Mouse (Mus musculus): ENCODE measurements around the gene Papss1.
A peak's percentile ranks its signal among the peaks of the same experiment; 100 is the strongest.

The Papss1 gene

DNA sequence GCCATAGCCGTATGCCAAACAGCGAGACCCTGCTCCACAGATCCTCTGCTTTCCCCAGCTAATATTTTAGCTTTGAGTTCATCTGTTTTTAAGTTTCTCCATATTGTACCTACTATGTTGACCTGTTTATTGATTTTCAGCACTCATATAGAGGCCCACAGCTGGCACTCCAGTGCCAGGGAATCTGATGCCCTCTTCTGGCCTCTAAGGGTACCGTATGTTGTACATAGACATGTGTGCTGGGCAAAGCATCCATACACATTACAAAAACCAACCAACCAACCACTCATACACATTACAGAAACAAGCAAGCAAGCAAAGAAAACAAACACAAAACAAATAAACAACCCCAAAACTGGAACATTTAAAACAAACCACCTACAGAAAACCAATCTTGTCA is 22.2 kb downstream of the Papss1 start:
- no peak for DNase-seq

DNA sequence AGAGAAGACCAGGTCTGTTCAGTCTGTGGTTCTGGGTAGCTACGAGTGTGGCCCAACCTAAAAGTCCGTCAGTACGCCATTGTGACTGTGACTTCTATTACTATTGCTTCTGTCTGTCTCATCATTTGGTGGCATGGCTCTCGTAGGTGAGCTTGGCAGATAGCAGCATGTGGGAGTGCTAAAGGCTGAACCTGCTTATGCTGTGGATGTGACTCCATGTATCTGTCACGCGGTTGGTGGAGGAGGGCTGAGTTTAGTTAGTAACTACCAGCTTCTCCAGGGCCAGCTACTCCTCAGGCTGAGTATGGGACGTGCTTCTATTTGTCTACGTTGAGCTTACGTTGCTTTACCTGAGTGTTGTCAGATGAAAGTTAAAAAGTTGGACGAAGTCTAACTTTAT is 23.4 kb downstream of the Papss1 start:
- no peak for DNase-seq

DNA sequence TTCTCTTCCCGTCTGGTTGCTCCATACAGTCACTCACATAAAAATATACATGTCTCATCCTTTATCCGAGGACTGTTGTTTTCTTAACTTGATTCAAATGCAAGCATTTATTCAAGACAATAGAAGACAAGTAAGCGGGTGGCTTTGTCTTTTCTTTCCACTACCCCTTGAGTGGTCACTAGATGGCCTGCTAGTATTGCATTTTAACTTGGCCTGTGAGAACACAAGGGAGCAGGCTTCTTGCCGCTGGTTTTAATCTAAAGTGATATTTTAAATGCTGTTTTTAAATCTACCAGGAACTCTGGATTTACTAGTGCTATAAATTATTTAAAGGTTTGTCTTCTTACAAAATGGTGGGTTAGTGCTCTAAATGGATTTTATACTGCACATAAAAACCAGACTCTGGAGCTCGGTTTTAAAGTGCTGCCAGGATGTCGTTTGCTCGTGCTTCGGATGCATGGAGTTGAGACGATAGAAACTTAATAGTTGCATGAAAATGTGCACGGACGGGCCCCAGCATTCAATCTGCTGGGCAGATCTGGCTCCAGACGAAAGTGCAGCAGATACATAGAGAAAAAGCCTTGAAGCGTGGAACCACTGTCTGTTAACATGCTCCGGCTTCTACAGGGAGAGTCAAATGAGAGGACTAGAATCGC is 28.7 kb downstream of the Papss1 start:
- no peak for DNase-seq

DNA sequence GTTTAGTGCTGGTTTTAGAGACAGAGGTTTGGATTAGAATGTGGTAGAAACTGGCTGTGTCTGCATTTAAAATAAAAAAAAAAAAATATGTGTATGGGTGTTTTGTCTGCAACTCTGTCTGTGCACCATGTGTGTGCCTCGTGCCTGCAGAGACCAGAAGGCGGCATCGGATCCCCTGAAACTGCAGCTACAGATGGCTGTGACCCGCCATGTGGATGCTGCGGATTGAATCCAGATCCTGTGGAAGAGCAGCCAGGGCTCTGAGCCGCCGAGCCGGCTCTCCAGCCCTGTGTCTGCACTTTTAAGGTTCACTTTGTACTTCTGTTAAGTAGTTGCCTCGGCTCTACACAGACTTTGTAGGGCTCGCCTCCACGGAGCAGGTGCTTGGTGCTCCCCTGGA is 29.8 kb downstream of the Papss1 start:
- no peak for DNase-seq

DNA sequence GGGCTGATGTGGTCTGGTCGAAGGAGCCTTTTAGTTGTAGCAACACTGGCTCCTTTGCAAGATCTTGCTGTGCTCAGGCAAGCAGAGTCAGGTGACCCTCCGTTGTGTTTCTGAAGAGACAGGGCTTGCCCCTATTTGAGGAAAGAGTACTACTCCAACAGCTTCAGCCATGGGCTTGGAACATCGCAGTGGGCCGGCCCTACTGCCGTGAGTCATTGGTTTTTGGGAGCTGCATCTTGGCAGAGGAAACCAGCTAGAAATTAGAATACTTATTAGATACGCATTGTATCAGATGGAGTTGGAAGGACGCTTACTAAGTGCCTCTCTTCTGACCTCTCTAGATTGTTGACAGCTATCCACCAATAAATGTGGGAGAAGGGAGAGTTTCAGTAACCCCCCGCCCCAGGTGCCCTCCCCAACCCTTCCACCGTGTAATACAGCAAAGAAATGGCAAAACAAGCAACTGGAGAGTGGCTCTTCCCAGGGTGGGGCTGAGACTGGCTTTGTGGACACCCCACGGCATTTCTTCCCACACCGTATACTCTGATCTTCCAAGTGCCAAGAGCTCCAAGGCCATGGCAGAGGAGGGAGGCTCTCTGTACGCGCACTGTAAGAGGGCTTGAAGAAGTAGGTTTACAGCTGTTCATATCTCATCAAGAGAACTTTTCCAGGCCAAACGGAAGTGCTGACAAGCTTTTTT is 31.1 kb downstream of the Papss1 start:
- DNase-seq = no peak

DNA sequence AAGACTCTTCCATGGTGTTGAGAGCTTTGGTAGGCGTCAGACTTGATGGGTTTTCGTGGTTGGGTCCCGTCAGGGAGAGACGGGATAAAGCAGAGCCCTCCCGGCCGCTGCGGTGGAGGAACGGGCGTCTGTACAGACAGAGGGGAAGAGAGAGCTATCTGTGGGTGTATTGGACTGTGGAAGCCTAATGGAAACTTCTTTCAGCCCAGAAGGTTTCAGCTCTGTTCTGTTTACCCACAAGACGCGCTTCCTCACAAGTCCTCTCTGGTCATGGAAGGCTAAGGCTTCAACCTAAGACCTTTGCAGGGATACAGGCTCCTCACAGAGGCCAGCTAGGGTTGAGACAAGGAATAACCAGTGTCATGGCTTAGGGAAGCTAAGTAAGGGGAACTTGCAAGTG is 36.2 kb downstream of the Papss1 start:
- DNase-seq = no peak

DNA sequence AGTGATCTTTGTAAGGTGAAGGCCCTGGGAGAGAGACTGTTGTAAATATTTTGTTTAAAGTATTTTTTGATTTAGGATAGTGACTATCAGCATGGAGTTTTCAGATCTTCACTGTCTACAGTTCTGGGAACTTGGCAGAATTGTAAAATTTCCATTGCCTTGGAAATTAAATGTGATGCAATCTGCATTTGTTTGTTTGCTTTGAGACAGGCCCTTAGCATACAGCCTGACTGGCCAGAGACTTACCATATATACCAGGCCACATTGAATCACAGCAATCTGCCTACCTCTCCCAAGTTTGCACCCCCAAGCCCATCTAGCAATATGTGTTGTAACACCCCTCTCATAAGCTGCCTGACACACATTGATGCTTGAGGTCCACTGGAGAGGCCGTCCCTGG is 36.8 kb downstream of the Papss1 start:
- no peak for DNase-seq

DNA sequence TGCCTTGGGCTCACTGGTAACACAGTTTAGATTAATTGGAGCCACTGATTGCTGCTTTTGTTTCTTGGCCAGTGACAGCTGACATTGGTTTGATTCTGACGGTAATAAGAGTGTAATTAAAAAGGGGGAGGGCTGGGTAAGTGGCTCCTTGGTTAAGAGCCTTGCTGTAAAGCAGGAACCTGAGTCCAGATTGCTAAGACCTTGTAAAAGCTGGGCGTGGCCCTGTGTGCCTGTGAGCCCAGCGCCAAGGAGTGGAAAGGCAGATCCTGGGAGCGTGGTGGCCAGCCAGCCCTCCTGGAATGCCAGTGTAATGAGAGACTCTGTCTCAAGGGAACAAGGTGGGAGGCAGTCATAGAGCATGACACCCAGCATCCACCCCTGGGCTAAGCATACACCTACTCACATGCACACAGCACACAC is 38.4 kb downstream of the Papss1 start:
- no peak for DNase-seq

DNA sequence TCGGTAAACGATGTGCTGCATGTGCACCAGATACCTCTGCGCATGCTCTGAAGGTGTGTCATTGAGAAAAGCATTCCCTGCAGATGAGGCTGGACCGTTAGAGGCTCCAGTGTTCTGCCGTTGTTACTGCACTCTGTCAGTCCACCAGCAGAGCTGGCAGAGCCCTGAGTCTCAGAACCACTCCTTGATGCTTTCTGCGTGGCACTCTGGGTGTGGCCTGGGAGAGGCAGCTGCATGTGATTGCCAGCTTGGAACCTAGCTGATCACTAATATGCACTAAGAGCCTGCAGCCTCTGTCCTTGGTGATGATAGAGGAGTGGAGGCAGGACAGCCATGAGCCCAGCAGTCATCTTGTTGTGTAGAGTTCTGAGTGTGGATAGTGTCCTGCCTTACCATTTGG is 43.5 kb downstream of the Papss1 start:
- no peak for DNase-seq

DNA sequence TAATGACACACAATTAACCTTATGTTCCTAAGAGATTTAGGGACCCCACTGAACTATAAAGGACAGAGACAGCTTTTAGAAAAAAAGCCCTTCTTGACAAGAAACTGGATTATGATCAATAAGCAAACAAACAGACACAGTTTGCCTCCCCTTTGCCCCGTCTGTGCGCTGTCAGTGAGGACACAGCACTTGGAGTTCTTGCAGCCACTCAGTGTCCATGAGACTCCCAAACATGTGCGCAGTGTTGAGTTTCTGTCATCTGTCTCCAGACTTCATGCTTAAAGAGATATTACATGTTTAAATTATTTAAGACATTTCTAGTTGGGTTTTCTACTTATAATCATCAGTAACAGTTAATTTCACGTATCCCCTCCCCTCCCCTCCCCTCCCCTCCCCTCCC is 45.1 kb downstream of the Papss1 start:
- DNase-seq = no peak

DNA sequence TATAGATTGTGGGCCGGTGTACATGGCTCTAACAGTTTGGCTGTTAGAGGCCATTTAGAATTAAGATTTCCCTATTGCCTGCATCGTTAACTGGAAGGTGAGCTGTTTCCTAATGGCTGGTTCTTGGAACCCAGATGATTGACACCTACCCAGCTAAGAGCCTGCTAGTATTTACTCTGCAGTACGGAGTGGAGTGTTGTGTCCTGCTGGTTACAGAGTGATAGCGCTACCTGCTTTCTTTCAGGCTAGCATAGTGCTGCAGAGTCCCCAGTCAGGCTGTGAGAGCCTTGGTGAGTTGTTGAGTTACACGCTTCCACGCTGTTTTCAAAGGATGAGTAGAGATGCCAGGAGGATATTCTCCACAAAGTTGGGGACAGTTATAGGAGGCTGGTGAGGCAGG is 46.0 kb downstream of the Papss1 start:
- DNase-seq = no peak

DNA sequence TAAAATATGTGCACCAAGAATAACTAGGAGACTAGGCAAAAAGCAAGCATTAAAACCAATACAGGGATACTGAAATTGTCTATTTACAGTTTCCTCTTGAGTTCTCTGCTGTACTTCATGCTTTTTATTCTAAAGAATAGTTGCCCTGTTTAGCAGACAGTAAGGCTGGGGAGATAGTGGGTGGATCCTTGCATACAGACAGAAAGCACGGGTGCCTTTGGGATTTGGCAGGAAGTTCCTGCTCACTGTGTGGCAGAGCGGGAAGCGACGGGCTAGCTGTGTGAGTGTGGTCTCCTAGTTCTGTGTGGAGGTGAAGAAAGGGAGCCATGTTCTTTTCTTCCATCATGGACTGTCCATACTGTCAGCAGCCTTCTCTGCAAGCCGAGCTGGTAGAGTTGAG is 48.3 kb downstream of the Papss1 start:
- DNase-seq = no peak

DNA sequence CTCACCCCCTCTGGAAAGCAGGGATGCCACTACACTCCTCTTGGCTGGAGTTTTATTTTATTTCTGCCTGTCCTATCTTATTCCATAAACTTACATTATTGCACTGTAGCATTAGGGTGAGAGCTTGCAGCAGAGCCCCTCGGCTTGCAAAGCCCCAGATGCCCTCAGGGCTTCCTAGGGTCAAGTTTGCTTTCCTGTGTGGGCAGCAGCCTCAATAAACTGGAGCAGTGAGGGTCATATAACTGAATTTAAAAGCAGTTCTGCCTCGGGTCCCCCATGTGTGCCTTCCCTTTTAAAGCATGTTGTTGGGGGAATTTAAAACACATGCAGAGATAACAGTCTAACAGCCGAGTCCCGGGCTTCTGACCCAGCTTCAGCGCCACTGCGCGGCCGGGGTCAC is 49.5 kb downstream of the Papss1 start:
- DNase-seq = no peak

DNA sequence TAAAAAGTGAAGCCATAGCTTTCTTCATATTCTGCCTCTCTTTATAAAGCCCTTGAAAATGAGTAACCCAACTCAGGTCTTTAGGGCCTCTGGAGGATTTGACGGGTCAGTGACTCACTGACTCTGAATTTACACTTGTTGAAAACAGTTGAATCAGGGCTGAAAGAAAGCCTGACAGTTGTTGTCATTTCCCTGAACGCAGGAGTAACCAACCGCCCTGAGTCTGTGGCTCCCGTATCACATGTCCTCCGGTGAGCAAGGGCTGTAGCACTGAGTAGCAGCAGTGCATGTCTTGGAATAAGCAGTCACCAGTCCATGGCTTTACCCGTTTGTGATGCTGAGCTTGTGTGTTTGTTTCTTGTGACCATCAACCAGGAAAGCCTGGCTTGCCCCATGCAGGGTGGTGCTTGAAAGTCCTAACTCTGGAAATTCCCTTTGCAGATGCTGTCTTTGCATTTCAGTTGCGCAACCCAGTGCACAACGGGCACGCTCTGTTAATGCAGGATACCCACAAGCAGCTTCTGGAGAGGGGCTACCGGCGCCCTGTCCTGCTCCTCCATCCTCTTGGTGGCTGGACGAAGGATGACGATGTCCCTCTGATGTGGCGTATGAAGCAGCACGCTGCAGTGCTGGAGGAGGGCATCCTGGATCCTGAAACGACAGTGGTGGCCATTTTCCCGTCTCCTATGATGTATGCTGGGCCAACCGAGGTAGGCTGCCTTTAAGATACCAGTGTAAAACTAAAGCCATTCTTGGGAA is 54.2 kb downstream of the Papss1 start:
- DNase-seq = no peak

DNA sequence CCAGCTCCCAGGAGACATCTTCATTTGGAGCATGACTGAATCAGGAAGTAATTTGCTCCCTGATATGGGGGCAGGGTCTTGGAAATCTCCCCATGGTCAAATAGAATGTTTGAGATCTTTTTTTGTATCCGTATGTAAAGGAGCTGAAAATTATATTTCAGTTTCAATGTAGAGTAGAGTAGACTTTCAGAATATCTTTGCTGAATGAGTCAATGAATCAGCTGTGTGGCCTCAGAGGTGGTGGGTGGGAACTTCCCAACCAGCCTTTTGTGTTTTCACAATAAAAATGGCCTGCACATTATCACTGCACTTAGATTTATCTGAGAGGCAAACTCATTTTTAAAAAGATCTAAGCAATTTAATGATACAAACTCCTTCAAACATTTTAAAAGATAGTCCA is 58.6 kb downstream of the Papss1 start:
- no peak for DNase-seq

DNA sequence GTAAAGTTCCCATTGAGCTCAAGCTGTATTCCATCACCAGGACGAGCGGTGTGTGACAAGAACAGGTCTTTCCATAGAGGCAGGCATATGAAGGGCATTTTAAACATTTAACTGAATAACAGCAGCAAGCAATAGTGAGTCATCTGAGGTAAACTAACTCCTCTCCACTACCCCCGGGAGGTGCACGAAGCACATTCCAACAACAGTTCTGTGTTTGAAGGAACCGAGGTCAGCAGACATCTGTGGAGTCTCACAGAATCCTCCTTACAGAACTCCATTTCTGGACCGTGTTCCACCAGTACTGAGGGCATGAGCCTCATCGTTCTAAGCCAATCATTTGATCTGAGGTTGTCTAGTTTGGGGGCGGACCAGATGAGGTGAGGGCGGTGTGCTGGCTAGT is 59.5 kb downstream of the Papss1 start:
- DNase-seq = no peak

DNA sequence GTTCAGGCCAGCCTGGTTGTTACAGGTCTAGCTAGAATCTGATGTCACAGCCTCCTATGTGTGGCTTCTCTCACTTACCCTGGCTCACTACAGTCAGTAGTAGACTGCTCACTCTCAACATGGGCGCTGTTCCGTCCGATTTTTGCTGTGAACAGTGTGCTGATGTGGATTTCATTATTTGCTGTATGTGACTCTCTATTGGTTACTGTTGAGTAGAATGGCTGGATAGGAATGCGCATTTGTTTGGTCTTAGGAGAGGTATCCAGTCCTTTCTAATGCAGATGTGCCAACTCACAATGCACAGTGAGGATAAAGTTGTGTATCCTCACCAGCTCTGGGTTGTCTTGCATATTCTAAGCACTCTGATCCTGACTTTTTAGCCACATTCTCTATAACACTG is 62.9 kb downstream of the Papss1 start:
- DNase-seq = no peak

DNA sequence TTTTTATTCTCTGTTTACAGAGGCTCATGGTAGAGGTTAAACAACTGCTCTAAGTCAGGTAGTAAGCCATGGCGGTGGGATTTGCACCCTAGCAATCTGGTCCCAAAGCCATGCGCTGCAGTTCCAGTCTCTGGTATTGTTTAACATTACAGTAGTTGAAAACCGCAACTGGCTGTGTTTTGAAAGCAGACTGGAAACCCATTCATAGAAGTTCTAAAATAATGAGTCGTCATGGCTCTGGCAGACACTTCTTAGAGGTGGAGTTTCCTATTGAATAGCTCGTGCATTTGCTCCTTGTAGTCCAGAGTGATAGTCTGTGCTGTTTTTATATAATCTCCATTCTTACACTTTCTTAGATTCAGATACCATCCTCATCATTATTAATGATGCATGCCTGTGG is 63.7 kb downstream of the Papss1 start:
- no peak for DNase-seq

DNA sequence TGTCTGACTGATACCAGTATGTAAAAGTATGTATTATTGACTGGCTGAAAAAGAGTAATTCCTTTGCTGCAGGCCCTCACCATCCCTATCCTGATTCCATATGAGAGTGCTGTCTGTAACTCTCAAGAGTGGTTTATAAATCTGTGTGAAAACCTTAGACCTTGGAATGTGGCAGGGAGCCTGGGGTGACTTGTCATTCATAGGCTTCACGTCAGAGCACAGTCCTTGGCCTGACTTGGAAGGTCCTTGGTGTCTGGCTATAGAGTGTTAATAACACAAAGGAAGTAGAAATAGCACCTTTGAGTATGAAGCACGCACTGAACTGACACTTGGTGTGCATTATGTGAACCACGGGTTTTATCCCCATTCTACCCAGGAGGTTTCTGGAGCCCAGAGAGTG is 64.4 kb downstream of the Papss1 start:
- DNase-seq = no peak

DNA sequence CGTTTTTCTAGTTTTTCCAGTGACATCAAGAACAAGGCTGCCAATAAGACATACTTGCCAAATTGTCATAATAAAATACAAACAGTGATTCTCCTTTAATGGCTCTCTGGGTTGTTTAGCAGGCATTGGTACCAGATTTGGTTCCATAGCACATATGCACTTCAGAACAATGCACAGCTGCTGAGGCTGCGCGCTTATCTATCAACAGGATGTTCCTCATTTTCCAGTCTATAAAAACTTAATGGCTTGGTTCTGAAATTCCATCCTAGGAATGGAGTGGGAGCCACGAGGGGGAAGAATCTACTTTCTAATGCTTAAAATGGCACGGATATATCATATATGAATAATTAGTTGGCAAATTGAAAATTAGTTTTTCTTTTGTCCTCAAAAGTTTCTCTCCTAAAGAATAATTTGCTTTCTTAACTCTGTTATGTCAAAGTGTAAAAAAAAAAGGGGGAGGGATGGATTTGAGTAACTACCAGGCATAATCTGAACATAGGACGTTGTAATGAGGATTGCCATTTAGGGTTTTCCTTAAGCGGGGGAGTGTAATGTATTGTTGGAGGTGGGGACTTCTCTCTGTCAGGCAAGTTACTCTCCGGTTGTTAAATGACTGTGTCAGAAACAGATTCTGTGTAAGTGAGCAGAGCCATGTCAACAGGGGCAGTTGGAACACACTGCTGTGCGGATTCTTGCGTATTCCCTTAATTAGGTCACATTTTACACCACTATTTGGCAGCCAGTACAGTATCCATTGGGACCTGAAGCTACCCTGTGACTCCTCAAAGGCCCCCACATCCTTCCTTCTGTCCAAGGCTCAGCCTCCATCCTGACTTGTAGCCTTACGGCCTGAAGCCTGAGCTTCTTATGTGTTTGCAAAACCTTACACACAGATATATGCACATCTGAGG is 66.1 kb downstream of the Papss1 start:
- peak; percentile 20 for DNase-seq

DNA sequence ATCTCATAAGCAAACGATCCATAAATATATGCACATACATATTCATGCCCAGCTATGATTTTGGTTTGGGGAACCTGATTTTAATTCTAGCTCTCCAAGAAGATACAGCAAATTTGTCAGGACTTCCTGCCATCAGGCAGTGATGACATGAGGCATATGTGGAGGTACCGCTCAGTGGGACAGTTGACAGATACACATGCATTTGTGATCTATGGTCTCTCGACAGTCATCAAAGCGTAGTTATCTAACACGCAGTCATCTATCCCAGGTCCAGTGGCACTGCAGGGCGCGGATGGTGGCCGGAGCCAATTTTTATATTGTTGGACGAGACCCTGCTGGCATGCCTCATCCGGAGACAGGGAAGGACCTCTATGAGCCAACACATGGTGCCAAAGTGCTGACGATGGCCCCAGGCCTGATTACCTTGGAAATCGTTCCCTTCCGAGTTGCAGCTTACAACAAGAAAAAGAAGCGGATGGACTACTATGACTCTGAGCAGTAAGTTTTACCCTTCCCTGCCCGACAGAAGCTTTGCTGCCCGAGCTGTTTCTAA is 66.8 kb downstream of the Papss1 start:
- DNase-seq = peak; percentile 78

DNA sequence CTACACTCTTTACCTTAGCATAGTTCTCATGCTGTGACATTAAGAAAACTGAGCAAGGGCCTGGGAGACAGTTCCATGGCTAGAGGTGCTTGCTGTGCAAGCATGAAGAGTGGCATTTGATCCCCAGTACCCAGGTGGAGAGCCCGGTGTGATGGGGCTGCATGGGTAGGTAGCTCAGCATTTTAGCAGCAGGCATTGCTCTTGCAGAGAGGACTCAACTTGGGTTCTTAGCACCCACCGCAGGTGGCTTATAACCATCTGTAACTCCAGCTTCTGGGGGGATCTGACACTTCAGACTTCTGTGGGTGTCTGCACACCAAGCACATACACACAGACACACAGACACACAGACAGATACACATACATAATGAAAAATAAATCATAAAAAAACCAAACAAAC is 69.5 kb downstream of the Papss1 start:
- no peak for DNase-seq

DNA sequence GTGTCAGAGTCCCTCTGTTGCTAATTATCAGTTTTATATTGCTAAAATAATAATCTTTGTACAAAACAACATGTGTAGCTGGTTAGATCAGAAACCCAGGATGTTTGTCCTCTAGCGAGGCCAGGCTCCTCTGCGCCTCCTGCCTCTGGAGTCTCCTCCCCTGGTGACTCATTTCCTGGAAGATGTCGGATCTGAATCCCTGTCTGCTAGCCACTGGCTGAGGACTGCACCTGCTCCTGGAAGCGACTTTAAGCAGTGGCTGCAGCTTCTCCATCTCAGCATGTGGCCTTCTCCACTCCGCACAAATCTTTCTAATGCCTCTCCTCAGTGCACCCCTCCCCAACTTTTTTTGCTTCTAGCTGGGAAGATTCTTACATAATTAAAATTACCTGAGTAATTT is 71.6 kb downstream of the Papss1 start:
- DNase-seq = no peak
